Mouse (Mus musculus) forebrain, embryonic 13.5 days (tissue): ENCODE results near the gene Pacsin2. TPM values are rescaled to one million over a fixed set of nuclear protein-coding genes. Genes with fewer than 3 reads are reported as not detected.
"Not testable (repeated sequence)": the region's sequence is repeated elsewhere in the genome, so short reads cannot be mapped to it uniquely, and the experiment has no call there.

ENCODE experiments used
- ATAC-seq: fragments of 200-750 bp; cut with Nextera tagmentation; 2 replicates; pipeline ENCODE4 v1.8.0; 2017
- H3K27ac ChIP-seq: fragments of 300-500 bp; sonication (generic); 2 replicates; pipeline ENCODE4 v1.5.1; 2015; ENCODE audit warnings: inconsistent platforms, mild to moderate bottlenecking, moderate library complexity
- H3K27me3 ChIP-seq: fragments of 300-500 bp; sonication (generic); 2 replicates; pipeline ENCODE4 v1.6.1; 2015; ENCODE audit warnings: mild to moderate bottlenecking, inconsistent platforms
- H3K36me3 ChIP-seq: fragments of 300-500 bp; sonication (generic); 2 replicates; pipeline ENCODE4 v1.6.1; 2015; ENCODE audit warnings: mild to moderate bottlenecking, inconsistent platforms; ENCODE audit not compliant: poor library complexity, severe bottlenecking
- H3K4me1 ChIP-seq: fragments of 300-500 bp; sonication (generic); 2 replicates; pipeline ENCODE4 v1.6.1; 2015; ENCODE audit warnings: inconsistent platforms
- H3K4me2 ChIP-seq: fragments of 300-500 bp; sonication (generic); 2 replicates; pipeline ENCODE4 v1.6.1; 2015; ENCODE audit warnings: inconsistent platforms, mild to moderate bottlenecking, moderate library complexity
- H3K4me3 ChIP-seq: fragments of 300-500 bp; sonication (generic); 2 replicates; pipeline ENCODE4 v1.5.1; 2015; ENCODE audit warnings: mild to moderate bottlenecking, inconsistent platforms
- H3K9ac ChIP-seq: fragments of 300-500 bp; sonication (generic); 2 replicates; pipeline ENCODE4 v1.6.1; 2015; ENCODE audit warnings: mild to moderate bottlenecking, inconsistent platforms
- H3K9me3 ChIP-seq: fragments of 300-500 bp; sonication (generic); replicated peaks from 2 replicates; pipeline ENCODE4 v1.6.1; 2016; ENCODE audit warnings: inconsistent platforms
- WGBS: fragments of 180-500 bp; shearing (Covaris S2); methylation state at CpG from one replicate; pipeline ENCODE4 v1.1.7; 2015; 5-methylcytosine and 5-hydroxymethylcytosine counted together
- polyA plus RNA-seq: library from polyadenylated mRNA; unstranded; fragments of >200 nt; fragmentation: Nextera tagmentation; extraction: Ambion mirVana; gene quantifications from 2 replicates; pipeline ENCODE4 v1.2.1, GENCODE M21; 2015

Gene Pacsin2
- polyA plus RNA-seq, 1 experiment from 2014 or later = 26.0 TPM

DNA sequence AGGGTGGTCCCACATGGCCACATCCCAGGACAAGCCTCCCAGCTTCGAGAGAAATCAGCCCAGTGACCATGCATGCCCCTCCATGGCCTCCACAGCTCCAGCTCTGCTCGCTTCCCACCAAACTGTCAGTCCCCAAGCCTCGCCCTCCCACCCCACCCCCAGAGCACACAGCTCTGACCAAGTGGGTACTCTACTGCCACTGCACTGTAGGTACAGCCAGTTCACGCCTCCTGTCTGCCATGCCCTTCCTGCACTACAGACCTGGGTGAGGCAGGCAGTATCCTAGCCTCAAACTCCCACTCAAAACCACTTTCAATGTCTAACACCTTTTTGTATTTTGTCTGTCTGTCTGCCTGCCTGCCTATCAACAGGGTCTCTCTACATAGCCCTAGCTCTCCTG is 53.7 kb downstream of the Pacsin2 start:
- H3K27me3 ChIP-seq = no peaks in the 10 kb centered on the region
- no peak overlapping the region for H3K9ac ChIP-seq
- 88% methylated on average over 4 of the region's 4 CpGs for WGBS
- ATAC-seq = no peak
- H3K9me3 ChIP-seq = no peaks in the 10 kb centered on the region
- H3K4me2 ChIP-seq = no peak overlapping the region
- no peaks in the 10 kb centered on the region for H3K36me3 ChIP-seq
- H3K4me1 ChIP-seq = no peaks in the 10 kb centered on the region
- no peak overlapping the region for H3K4me3 ChIP-seq
- H3K27ac ChIP-seq = no peak overlapping the region

DNA sequence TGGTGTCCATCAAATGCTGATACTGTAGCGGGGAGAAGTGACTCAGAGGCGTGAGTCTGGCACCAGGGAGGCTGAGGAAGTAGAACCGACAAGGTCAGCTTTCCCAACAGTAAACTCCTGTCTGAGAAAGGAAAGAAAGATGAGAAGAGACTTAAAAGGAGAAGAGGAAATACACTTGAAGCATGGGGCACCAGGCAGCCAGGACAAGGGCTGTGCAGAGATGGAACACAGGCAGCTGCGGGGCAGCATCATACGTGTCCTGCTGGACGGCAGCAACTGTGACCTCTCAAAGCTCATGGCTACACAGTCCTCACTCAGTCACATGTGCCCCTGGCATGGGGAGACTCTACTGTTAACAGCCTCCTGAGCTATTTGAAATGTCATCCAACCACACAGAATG is 54.1 kb downstream of the Pacsin2 start:
- H3K27ac ChIP-seq = no peak overlapping the region
- no peaks in the 10 kb centered on the region for H3K36me3 ChIP-seq
- H3K4me2 ChIP-seq = no peak overlapping the region
- no peaks in the 10 kb centered on the region for H3K9me3 ChIP-seq
- no peak for ATAC-seq
- WGBS = 83% methylated on average over 6 of the region's 6 CpGs
- H3K4me3 ChIP-seq = no peak overlapping the region
- no peak overlapping the region for H3K9ac ChIP-seq
- H3K27me3 ChIP-seq = no peaks in the 10 kb centered on the region
- H3K4me1 ChIP-seq = no peaks in the 10 kb centered on the region

DNA sequence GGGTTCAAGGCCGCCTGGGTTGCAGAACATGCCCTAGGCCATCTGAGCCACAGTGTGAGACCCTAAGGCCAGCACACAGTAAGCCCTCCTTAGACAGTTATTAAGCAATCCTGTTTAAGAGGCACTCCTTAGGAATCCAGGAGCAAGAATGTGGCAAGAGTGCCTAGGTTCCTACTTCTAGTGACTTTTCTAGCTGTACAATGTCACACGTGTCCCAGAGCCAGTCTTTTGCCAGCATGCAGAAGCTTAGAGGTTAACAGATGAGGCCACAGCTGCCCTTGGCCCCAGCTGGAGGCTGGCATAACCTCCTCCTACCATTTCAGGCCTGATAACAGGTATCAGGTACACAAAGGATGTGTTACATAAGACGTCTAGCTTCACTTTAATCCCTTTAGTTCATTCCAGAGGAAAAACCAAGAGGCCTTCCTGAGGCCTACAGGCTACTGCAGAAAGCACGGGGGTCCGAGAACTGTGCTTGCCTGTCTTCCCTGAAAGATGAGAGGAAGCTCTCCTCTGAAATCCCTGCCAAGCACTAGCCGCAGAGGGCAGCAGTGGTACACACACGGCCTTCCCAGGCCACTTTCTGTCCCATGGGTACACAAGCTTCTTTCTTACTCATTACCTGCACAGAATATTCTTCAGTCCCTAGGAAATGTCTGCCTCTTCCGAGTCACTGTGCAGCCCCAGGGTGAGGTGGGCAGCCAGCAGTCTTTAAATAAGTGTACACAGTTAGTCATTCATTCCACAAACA is 55.5 kb downstream of the Pacsin2 start:
- no peak overlapping the region for H3K27ac ChIP-seq
- H3K9ac ChIP-seq = no peak overlapping the region
- no peak overlapping the region for H3K4me3 ChIP-seq
- H3K9me3 ChIP-seq = no peaks in the 10 kb centered on the region
- WGBS = 62% methylated on average over 8 of the region's 8 CpGs
- no peak for ATAC-seq
- H3K27me3 ChIP-seq = no peaks in the 10 kb centered on the region
- no peaks in the 10 kb centered on the region for H3K36me3 ChIP-seq
- no peak overlapping the region for H3K4me2 ChIP-seq
- no peaks in the 10 kb centered on the region for H3K4me1 ChIP-seq

DNA sequence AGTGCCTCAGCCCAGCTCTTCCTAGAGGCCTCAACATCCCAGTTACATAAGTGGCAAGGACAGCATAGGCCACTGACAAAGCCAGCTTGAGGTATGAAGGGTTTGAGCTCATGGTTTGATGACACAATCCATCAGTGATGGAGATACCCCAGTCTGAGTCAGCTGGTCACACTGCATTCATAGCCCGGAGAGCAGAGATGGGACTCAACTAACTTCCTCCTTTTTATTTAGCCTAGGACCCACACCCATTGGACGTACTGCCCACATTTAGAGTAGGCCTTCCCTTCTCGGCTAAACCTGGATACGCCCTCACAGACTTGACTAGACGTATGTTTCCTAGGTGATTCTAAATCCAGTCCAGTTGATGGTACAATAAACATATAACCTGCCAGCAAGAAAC is 56.2 kb downstream of the Pacsin2 start:
- ATAC-seq = no peak
- H3K4me1 ChIP-seq = no peaks in the 10 kb centered on the region
- no peak overlapping the region for H3K4me3 ChIP-seq
- no peak overlapping the region for H3K9ac ChIP-seq
- WGBS = 87% methylated on average over 5 of the region's 5 CpGs
- H3K36me3 ChIP-seq = no peaks in the 10 kb centered on the region
- H3K9me3 ChIP-seq = no peaks in the 10 kb centered on the region
- no peak overlapping the region for H3K4me2 ChIP-seq
- H3K27me3 ChIP-seq = no peaks in the 10 kb centered on the region
- H3K27ac ChIP-seq = no peak overlapping the region

DNA sequence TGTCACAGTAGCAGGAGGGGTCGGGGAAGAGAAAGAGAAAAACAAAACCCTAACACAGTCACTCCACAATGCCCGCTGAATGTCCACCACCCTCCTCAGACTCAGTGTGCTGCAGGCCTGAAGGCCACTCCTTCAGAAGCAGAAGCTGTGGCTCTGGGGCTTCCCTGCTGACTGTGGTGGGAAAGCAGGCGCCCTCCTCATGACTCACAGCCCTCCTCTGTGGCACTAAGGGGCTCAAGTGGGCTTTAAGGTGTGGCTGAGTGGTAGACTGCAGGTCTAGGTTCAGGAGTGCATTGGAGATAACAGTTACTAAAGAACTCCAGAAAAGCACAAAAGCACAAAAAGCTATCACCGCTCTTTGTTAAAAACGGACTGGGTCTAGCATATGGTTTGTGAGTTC is 56.9 kb downstream of the Pacsin2 start:
- WGBS = 86% methylated on average over 5 of the region's 5 CpGs
- H3K9me3 ChIP-seq = no peaks in the 10 kb centered on the region
- H3K9ac ChIP-seq = no peak overlapping the region
- H3K4me3 ChIP-seq = no peak overlapping the region
- H3K4me1 ChIP-seq = no peaks in the 10 kb centered on the region
- H3K36me3 ChIP-seq = no peaks in the 10 kb centered on the region
- ATAC-seq = no peak
- H3K27ac ChIP-seq = no peak overlapping the region
- no peak overlapping the region for H3K4me2 ChIP-seq
- H3K27me3 ChIP-seq = no peaks in the 10 kb centered on the region

DNA sequence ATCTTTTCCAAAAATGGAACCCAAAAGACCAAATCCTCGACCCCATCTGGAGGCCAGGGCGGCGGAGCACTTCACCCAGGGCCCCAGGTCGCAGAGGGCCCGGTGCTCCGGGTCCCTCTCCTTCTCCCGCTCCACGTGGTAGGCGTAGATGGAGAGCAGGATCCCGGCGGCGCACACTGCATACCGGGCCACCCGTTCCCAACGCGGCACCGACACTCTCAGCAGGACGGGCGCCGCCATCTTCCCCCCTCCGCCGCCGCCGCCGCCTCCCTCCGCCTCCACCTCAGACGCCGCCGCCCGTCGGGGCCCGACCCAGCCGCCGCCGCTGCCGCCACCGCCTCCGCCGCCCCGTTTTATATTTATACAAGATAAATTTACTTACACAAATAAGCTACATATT is 58.5 kb downstream of the Pacsin2 start:
- not testable (repeated sequence) for H3K9ac ChIP-seq, H3K4me2 ChIP-seq, H3K36me3 ChIP-seq, H3K9me3 ChIP-seq, H3K4me1 ChIP-seq, H3K27me3 ChIP-seq, H3K4me3 ChIP-seq, H3K27ac ChIP-seq
- peak; percentile 80 for ATAC-seq
- WGBS = 91% methylated on average over 20 of the region's 40 CpGs

DNA sequence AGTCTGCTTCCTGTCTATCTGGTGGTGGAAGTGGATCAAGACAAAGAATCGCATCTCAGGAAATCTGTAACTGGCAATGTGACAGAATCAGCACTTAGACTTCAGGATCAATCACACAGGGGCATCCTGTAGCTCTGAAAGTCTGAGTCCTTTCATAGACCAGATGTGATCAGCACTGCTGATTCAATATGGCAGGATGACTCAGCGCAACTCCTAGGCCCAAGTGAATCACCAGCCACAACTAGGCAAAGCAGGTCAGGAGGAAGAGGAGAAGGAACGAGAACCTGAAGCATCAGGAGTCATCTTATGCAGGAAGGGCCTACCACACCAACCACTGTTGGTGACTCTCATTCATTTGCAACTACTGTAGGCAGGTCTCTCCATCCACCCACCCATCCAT is 60.4 kb downstream of the Pacsin2 start:
- ATAC-seq = no peak
- Histone ChIP-seq H3K4me2 (no peak overlapping the region), H3K4me3 (no peak overlapping the region), H3K4me1 (no peaks in the 10 kb centered on the region), H3K36me3 (no peaks in the 10 kb centered on the region), H3K9me3 (no peaks in the 10 kb centered on the region), H3K27ac (no peak overlapping the region), H3K9ac (no peak overlapping the region), H3K27me3 (no peaks in the 10 kb centered on the region)
- 98% methylated on average over 3 of the region's 3 CpGs for WGBS

DNA sequence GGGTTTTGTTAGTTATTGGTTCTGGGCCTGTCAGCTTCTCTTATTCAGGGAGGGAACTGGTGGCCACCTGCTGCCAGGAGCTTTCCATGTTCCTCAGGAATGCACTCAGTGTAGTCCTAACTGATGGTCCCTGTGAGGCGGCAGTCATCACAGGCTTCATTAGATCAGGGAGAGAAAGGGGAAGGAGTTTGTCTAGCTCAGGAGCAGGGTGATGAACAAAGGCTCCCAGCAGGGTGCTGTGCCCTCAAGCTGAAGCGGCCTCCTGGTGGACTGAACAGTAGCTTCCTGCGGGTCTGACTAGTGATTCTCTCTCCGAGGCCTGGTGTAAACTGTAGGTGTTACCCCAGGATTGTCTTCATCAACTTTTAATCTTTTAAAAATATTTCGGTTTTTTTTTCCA is 61.4 kb downstream of the Pacsin2 start:
- Histone ChIP-seq H3K36me3 (no peaks in the 10 kb centered on the region), H3K9ac (no peak overlapping the region), H3K4me1 (no peaks in the 10 kb centered on the region), H3K27ac (no peak overlapping the region), H3K4me2 (no peak overlapping the region), H3K27me3 (no peaks in the 10 kb centered on the region), H3K4me3 (no peak overlapping the region), H3K9me3 (no peaks in the 10 kb centered on the region)
- ATAC-seq = no peak
- 29% methylated on average over 5 of the region's 5 CpGs for WGBS

DNA sequence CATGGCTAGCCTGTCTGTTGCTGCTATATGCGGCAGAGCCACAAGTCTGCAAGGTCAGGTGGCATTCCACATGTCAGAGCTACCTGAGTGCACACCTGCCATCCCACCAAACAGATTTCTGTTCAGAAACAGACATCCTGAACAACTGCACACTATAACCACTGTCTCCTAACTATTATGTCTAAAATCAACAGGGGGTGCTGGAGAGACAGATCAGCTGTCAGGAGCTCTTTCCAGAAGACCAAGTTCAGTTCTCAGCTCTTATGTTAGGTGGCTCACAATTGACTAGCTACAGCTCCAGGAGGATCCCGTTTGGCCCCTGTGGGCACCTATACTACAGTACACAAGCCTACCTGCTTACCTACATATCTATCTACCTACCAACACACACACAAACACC is 71.7 kb downstream of the Pacsin2 start:
- Histone ChIP-seq H3K9ac (no peak overlapping the region), H3K4me1 (no peaks in the 10 kb centered on the region), H3K36me3 (peaks cover 14% of the 10 kb centered on the region), H3K4me3 (no peak overlapping the region), H3K27ac (no peak overlapping the region), H3K4me2 (no peak overlapping the region), H3K27me3 (no peaks in the 10 kb centered on the region), H3K9me3 (no peaks in the 10 kb centered on the region)
- WGBS = 83% methylated on average over 2 of the region's 2 CpGs
- ATAC-seq = no peak

DNA sequence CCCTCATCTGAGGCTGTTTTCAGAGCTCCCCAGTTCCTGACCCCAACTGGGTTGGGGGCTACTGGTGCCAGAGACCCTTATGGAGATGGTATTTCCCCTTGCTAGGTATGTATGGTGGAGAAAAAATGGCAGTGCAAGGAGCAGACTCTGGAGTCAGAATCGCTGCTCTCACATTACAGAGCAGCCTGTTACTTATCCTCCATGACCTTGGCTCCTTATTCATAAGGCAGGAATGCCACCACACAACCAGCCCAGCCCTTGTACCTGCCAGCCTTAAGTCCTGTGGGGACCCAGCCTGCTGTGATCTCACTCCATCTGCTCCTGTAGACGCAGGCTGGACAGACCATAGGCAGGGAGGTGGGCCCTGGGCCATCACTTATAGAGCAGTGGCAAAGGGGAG is 76.5 kb downstream of the Pacsin2 start:
- 91% methylated on average over 2 of the region's 2 CpGs for WGBS
- Histone ChIP-seq H3K36me3 (peaks cover 20% of the 10 kb centered on the region), H3K27me3 (no peaks in the 10 kb centered on the region), H3K4me2 (no peak overlapping the region), H3K4me3 (no peak overlapping the region), H3K27ac (no peak overlapping the region), H3K9me3 (no peaks in the 10 kb centered on the region), H3K4me1 (no peaks in the 10 kb centered on the region), H3K9ac (no peak overlapping the region)
- ATAC-seq = no peak

DNA sequence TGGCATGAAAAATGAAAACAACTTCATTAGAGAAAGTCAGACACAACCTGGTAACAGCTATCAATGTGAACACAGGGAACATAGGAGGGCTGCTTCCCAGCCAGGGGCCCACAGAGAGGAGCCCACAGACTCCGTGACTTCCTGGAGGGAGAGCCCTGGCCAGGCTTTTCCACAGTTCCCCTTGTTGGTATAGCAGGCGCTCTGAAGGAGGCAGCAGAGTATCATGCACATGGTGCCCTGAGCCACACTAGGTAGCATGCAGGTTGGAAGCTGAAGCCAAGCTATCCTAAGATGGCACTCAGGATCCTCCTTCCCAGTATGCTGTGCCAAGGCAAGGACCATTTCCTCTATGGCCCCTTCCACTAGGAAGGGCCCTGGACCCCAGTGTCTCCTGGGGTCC is 80.8 kb downstream of the Pacsin2 start:
- peaks cover 16% of the 10 kb centered on the region for H3K36me3 ChIP-seq
- WGBS = 88% methylated on average over 2 of the region's 2 CpGs
- no peak overlapping the region for H3K4me3 ChIP-seq
- H3K27ac ChIP-seq = no peak overlapping the region
- no peak overlapping the region for H3K9ac ChIP-seq
- H3K27me3 ChIP-seq = no peaks in the 10 kb centered on the region
- no peaks in the 10 kb centered on the region for H3K4me1 ChIP-seq
- ATAC-seq = no peak
- H3K4me2 ChIP-seq = no peak overlapping the region
- H3K9me3 ChIP-seq = no peaks in the 10 kb centered on the region

DNA sequence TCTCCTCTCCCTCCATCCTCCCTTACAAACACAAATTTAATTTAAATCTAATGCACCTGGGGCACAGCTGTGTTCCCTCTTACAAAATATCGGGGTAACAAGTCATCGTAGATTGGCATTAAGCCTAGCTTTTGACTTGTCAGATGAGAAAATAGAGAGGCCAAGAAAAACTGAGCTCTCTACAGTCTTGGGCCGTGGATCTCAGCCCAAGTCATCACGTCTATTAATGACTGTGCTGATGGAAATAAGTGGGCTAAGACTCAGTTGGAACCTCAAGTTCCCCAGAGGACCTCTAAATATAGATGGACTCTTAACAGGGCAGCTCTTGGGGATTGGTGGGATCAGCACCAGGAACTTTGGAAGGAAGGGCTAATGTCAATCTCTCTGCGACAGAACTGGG is 81.3 kb downstream of the Pacsin2 start:
- Histone ChIP-seq H3K9ac (no peak overlapping the region), H3K27me3 (no peaks in the 10 kb centered on the region), H3K4me1 (no peaks in the 10 kb centered on the region), H3K4me3 (no peak overlapping the region), H3K4me2 (no peak overlapping the region), H3K36me3 (peaks cover 11% of the 10 kb centered on the region), H3K9me3 (no peaks in the 10 kb centered on the region), H3K27ac (no peak overlapping the region)
- no peak for ATAC-seq
- 96% methylated on average over 5 of the region's 5 CpGs for WGBS

DNA sequence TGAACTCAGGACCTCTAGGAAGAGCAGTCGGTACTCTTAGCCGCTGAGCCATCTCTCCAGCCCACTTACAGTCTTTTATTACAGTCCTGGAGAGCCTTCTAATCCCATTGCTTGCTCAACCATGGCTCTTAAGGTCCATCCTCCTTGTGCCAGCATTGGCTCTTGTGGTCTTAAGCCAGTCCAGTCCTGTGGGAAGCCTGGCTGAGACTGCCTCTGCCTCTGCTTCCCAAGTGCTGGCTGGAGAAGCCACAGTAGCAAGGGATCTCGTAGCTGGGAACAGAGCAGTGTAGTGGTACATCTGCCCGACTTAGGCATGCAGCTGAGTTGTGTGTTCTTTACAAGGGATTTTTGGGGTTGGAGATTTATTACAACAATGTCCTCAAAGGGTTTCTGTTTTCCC is 81.9 kb downstream of the Pacsin2 start:
- H3K27ac ChIP-seq = no peak overlapping the region
- peaks cover 8% of the 10 kb centered on the region; the same call in 1 of the 2 replicates for H3K36me3 ChIP-seq
- H3K9ac ChIP-seq = no peak overlapping the region
- H3K4me3 ChIP-seq = no peak overlapping the region
- no peak for ATAC-seq
- no peaks in the 10 kb centered on the region for H3K4me1 ChIP-seq
- H3K9me3 ChIP-seq = no peaks in the 10 kb centered on the region
- H3K4me2 ChIP-seq = no peak overlapping the region
- 92% methylated on average over 4 of the region's 4 CpGs for WGBS
- H3K27me3 ChIP-seq = no peaks in the 10 kb centered on the region
